Mouse (Mus musculus) limb, embryonic 11.5 days (tissue): ENCODE data around the gene Vmn1r185. TPM values are rescaled to one million over a fixed set of nuclear protein-coding genes. Genes with fewer than 3 reads are reported as not detected.
"Not testable (repeated sequence)": the region's sequence is repeated elsewhere in the genome, so short reads cannot be mapped to it uniquely, and the experiment has no call there.

Experiments
- ATAC-seq: fragments of 200-750 bp; cut with Nextera tagmentation; 2 replicates; pipeline ENCODE4 v1.8.0; 2017; ENCODE audit warnings: low read depth; ENCODE audit not compliant: insufficient number of reproducible peaks, low FRiP score, low TSS enrichment
- DNase-seq: peaks from one replicate; pipeline ENCODE4 v3.0.0-alpha.2; 2015; ENCODE audit warnings: low spot score
- H3K27ac ChIP-seq: fragments of 300-500 bp; sonication (generic); replicated peaks from 2 replicates; pipeline ENCODE4 v1.5.1; 2014; ENCODE audit warnings: low read depth, mild to moderate bottlenecking, low read length
- H3K27me3 ChIP-seq: fragments of 300-500 bp; sonication (generic); 2 replicates; pipeline ENCODE4 v1.6.1; 2014; ENCODE audit warnings: mild to moderate bottlenecking, low read length, mixed read lengths; ENCODE audit not compliant: control insufficient read depth, insufficient read depth
- H3K36me3 ChIP-seq: fragments of 300-500 bp; sonication (generic); 2 replicates; pipeline ENCODE4 v1.6.1; 2014; ENCODE audit warnings: mild to moderate bottlenecking, low read length, moderate library complexity, mixed read lengths; ENCODE audit not compliant: control insufficient read depth, insufficient read depth
- H3K4me1 ChIP-seq: fragments of 300-500 bp; sonication (generic); 2 replicates; pipeline ENCODE4 v1.6.1; 2014; ENCODE audit warnings: low read length, mixed read lengths; ENCODE audit not compliant: control insufficient read depth, insufficient read depth
- H3K4me2 ChIP-seq: fragments of 300-500 bp; sonication (generic); 2 replicates; pipeline ENCODE4 v1.6.1; 2014; ENCODE audit warnings: low read depth, mild to moderate bottlenecking, moderate library complexity; ENCODE audit not compliant: severe bottlenecking
- H3K4me3 ChIP-seq: fragments of 300-500 bp; sonication (generic); 2 replicates; pipeline ENCODE4 v1.5.1; 2014; ENCODE audit warnings: low read depth, low read length
- H3K9ac ChIP-seq: fragments of 300-500 bp; sonication (generic); 2 replicates; pipeline ENCODE4 v1.6.1; 2014; ENCODE audit warnings: mild to moderate bottlenecking, low read length
- H3K9me3 ChIP-seq: fragments of 300-500 bp; sonication (generic); 2 replicates; pipeline ENCODE4 v1.6.1; 2016; ENCODE audit warnings: low read length; ENCODE audit not compliant: control insufficient read depth
- WGBS: fragments of 180-500 bp; shearing (Covaris S2); extraction: QIAGEN DNeasy Blood & Tissue Kit; methylation state at CpG from one replicate; pipeline ENCODE4 v1.1.7; 2014; 5-methylcytosine and 5-hydroxymethylcytosine counted together
- polyA plus RNA-seq: library from polyadenylated mRNA; unstranded; fragments of >200 nt; fragmentation: Nextera tagmentation; extraction: Ambion mirVana; gene quantifications from 2 replicates; pipeline ENCODE4 v1.2.1, GENCODE M21; 2014

Vmn1r185 gene
- polyA plus RNA-seq, result not detected in 2 replicates

- WGBS, result 81% methylated on average over 1 of the region's 1 CpGs
- H3K27ac ChIP-seq, H3K9me3 ChIP-seq, H3K4me2 ChIP-seq, H3K4me3 ChIP-seq, DNase-seq, ATAC-seq, H3K27me3 ChIP-seq, H3K36me3 ChIP-seq, H3K4me1 ChIP-seq, H3K9ac ChIP-seq: not testable (repeated sequence)
These were observed at the start of gene Vmn1r185 for GRCm38 (mm10) chr7:26618364-26618763. Gene Vmn1r185 (minus strand): TSS chr7:26618464.

- H3K27me3 ChIP-seq, H3K9ac ChIP-seq, H3K4me3 ChIP-seq, H3K36me3 ChIP-seq, H3K4me2 ChIP-seq, H3K4me1 ChIP-seq, ATAC-seq, H3K9me3 ChIP-seq, DNase-seq, H3K27ac ChIP-seq: not testable (repeated sequence)
- 30% methylated on average over 2 of the region's 2 CpGs for WGBS
These were observed 49.2 kb upstream of the Vmn1r185 start for GRCm38 (mm10) chr7:26667466-26667865.

DNA sequence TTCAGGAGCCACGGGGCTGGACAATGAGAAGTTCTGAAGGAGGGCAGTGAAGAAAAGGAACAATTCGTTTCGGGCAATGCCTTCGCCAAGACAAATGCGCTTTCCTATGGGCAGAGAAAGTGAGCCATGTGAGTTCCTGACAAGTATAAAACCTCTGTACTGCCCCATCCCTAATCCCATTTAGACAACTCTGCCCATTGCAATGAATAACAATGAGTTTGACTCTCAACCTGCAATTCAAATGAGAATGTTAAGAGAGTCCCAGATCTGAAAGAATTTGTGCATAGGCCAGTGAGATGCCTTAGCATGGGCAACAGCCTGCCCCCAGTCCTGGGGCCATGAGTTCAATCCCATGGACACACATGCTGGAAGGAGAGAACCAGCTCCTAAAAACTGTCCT is 47.7 kb upstream of the Vmn1r185 start:
- WGBS, result 86% methylated on average over 5 of the region's 5 CpGs
- Histone ChIP-seq H3K27ac (no peak overlapping the region), H3K4me3 (no peak overlapping the region), H3K9ac (no peak overlapping the region), H3K27me3 (no peaks in the 10 kb centered on the region), H3K9me3 (peaks cover 3% of the 10 kb centered on the region; the same call in 1 of the 2 replicates), H3K4me2 (no peak overlapping the region), H3K36me3 (no peaks in the 10 kb centered on the region), H3K4me1 (no peaks in the 10 kb centered on the region)
- ATAC-seq (no peak), DNase-seq (no peak)

DNA sequence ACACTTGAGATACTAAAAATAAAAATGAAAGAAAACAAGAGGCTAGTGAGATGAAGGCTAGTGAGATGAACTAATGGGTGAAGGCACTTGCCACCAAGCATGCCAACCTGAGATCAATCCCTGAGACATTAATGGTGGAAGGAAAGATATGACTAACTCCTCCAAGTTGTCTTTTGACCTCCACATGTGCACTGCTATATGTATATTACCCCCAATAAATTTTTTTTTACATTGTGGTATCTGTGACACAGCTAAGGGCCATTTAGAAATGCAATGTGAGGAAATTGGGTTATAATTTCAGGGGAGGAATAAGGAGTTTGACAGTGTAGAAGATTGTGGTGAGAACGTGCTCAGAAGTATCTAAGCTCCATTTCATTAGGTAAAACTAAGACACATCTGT is 28.5 kb downstream of the Vmn1r185 start:
- 43% methylated on average over 1 of the region's 1 CpGs for WGBS
- Histone ChIP-seq H3K4me1 (no peaks in the 10 kb centered on the region), H3K4me2 (no peak overlapping the region), H3K27ac (no peak overlapping the region), H3K4me3 (no peak overlapping the region), H3K9me3 (no peaks in the 10 kb centered on the region), H3K27me3 (no peaks in the 10 kb centered on the region), H3K9ac (no peak overlapping the region), H3K36me3 (no peaks in the 10 kb centered on the region)
- DNase-seq (no peak), ATAC-seq (no peak)

- no peak for ATAC-seq
- H3K4me2 ChIP-seq, result no peak overlapping the region
These were observed 29.2 kb downstream of the Vmn1r185 start for GRCm38 (mm10) chr7:26589077-26589476.

More at GRCm38 (mm10) chr7:26589077-26589476, 29.2 kb downstream of the Vmn1r185 start:
- no peaks in the 10 kb centered on the region for H3K9me3 ChIP-seq
- no peak overlapping the region for H3K4me3 ChIP-seq
- H3K4me1 ChIP-seq, result no peaks in the 10 kb centered on the region
- H3K9ac ChIP-seq, result no peak overlapping the region
- DNase-seq, result no peak
- H3K36me3 ChIP-seq, result no peaks in the 10 kb centered on the region
- no peak overlapping the region for H3K27ac ChIP-seq
- no peaks in the 10 kb centered on the region for H3K27me3 ChIP-seq

Other genes with a start within 250 kb of the Vmn1r185 start
- gene Nlrp9c, start 214.8 kb downstream of the Vmn1r185 start, polyA plus RNA-seq, result not detected in 2 replicates
- gene Nlrp4a, start 183.4 kb downstream of the Vmn1r185 start, polyA plus RNA-seq, result not detected in 2 replicates
- gene Nlrp9a, start 83.4 kb downstream of the Vmn1r185 start, polyA plus RNA-seq, result not detected in 2 replicates
- not detected in 2 replicates for gene Cyp2b23, start 68.0 kb upstream of the Vmn1r185 start, polyA plus RNA-seq
- gene Cyp2b19, start 138.7 kb upstream of the Vmn1r185 start, polyA plus RNA-seq, result not detected in 2 replicates
- gene Cyp2g1, start 190.4 kb upstream of the Vmn1r185 start, polyA plus RNA-seq, result not detected in 2 replicates
- not detected in 2 replicates for gene Cyp2a5, start 216.8 kb upstream of the Vmn1r185 start, polyA plus RNA-seq